Mouse (Mus musculus): ENCODE data around the gene Psen2. TPM values are rescaled to one million over a fixed set of nuclear protein-coding genes. Genes with fewer than 3 reads are reported as not detected.

Psen2 gene
- polyA plus RNA-seq, 1 experiment from 2014 or later: 7.3 TPM

GRCm38 (mm10) chr1:180255294-180256117 lies 7.7 kb downstream of the Psen2 start:
- Histone ChIP-seq H3K36me3 (ENCODE audit: poor library complexity, severe bottlenecking) (no peaks in the 10 kb centered on the region), H3K9ac (peak overlapping the region; percentile 78), H3K4me3 (peak overlapping the region; percentile 67), H3K9me3 (replicated peaks) (no peaks in the 10 kb centered on the region), H3K27ac (no peak overlapping the region), H3K4me1 (peaks cover 10% of the 10 kb centered on the region), H3K4me2 (peak overlapping the region; percentile 98), H3K27me3 (peaks cover 8% of the 10 kb centered on the region; the same call in 1 of the 2 replicates)
- 3% methylated on average over 33 of the region's 33 CpGs for WGBS
- peak; percentile 64; the same call in 1 of the 2 replicates for ATAC-seq

- Histone ChIP-seq H3K27ac (no peak overlapping the region), H3K9ac (no peak overlapping the region), H3K27me3 (peaks cover 8% of the 10 kb centered on the region; the same call in 1 of the 2 replicates), H3K4me3 (no peak overlapping the region), H3K4me1 (peaks cover 18% of the 10 kb centered on the region), H3K4me2 (no peak overlapping the region), H3K36me3 (ENCODE audit: poor library complexity, severe bottlenecking) (no peaks in the 10 kb centered on the region), H3K9me3 (replicated peaks) (no peaks in the 10 kb centered on the region)
- WGBS: 89% methylated on average over 5 of the region's 5 CpGs
- ATAC-seq: no peak
Measured at GRCm38 (mm10) chr1:180254316-180254715, 8.9 kb downstream of the Psen2 start.

- H3K4me3 ChIP-seq: no peak overlapping the region
- 86% methylated on average over 11 of the region's 11 CpGs for WGBS
- no peak for ATAC-seq
- no peaks in the 10 kb centered on the region for H3K36me3 ChIP-seq (ENCODE audit: poor library complexity, severe bottlenecking)
- H3K9me3 ChIP-seq (replicated peaks): no peaks in the 10 kb centered on the region
- peaks cover 18% of the 10 kb centered on the region for H3K4me1 ChIP-seq
- H3K27me3 ChIP-seq: peaks cover 8% of the 10 kb centered on the region; the same call in 1 of the 2 replicates
- no peak overlapping the region for H3K9ac ChIP-seq
- H3K4me2 ChIP-seq: no peak overlapping the region
- no peak overlapping the region for H3K27ac ChIP-seq
Measured at GRCm38 (mm10) chr1:180252656-180253190, 10.5 kb downstream of the Psen2 start.

GRCm38 (mm10) chr1:180251176-180252048 lies 11.8 kb downstream of the Psen2 start:
- Histone ChIP-seq H3K36me3 (ENCODE audit: poor library complexity, severe bottlenecking) (no peaks in the 10 kb centered on the region), H3K4me1 (peaks cover 15% of the 10 kb centered on the region), H3K9me3 (replicated peaks) (no peaks in the 10 kb centered on the region), H3K9ac (no peak overlapping the region), H3K27me3 (peaks cover 8% of the 10 kb centered on the region; the same call in 1 of the 2 replicates), H3K4me2 (no peak overlapping the region), H3K27ac (no peak overlapping the region), H3K4me3 (no peak overlapping the region)
- no peak for ATAC-seq
- WGBS: 42% methylated on average over 10 of the region's 10 CpGs

- Histone ChIP-seq H3K36me3 (ENCODE audit: poor library complexity, severe bottlenecking) (no peaks in the 10 kb centered on the region), H3K27ac (no peak overlapping the region), H3K9me3 (replicated peaks) (no peaks in the 10 kb centered on the region), H3K27me3 (peaks cover 8% of the 10 kb centered on the region; the same call in 1 of the 2 replicates), H3K4me2 (no peak overlapping the region), H3K9ac (no peak overlapping the region), H3K4me3 (no peak overlapping the region), H3K4me1 (peaks cover 12% of the 10 kb centered on the region)
- 65% methylated on average over 8 of the region's 8 CpGs for WGBS
- ATAC-seq: no peak
Measured at GRCm38 (mm10) chr1:180250441-180250830, 12.8 kb downstream of the Psen2 start.

- Histone ChIP-seq H3K4me2 (peak overlapping the region; percentile 33), H3K9me3 (replicated peaks) (no peaks in the 10 kb centered on the region), H3K27me3 (peaks cover 5% of the 10 kb centered on the region; the same call in 1 of the 2 replicates), H3K4me1 (peaks cover 8% of the 10 kb centered on the region), H3K9ac (0 out of 2 replicates have a peak overlapping the region, but pooled peaks have one; percentile 23), H3K36me3 (ENCODE audit: poor library complexity, severe bottlenecking) (no peaks in the 10 kb centered on the region), H3K4me3 (no peak overlapping the region), H3K27ac (no peak overlapping the region)
- peak; percentile 68; the same call in 1 of the 2 replicates for ATAC-seq
- 15% methylated on average over 20 of the region's 20 CpGs for WGBS
Measured at GRCm38 (mm10) chr1:180249666-180250440, 13.4 kb downstream of the Psen2 start.

GRCm38 (mm10) chr1:180248593-180249146 lies 14.6 kb downstream of the Psen2 start:
- H3K4me3 ChIP-seq: no peak overlapping the region
- no peak for ATAC-seq
- no peak overlapping the region for H3K27ac ChIP-seq
- H3K4me2 ChIP-seq: no peak overlapping the region
- H3K9ac ChIP-seq: no peak overlapping the region
- no peaks in the 10 kb centered on the region for H3K36me3 ChIP-seq (ENCODE audit: poor library complexity, severe bottlenecking)
- WGBS: 95% methylated on average over 7 of the region's 7 CpGs
- no peaks in the 10 kb centered on the region for H3K27me3 ChIP-seq
- peaks cover 8% of the 10 kb centered on the region for H3K4me1 ChIP-seq
- no peaks in the 10 kb centered on the region for H3K9me3 ChIP-seq (replicated peaks)

- Histone ChIP-seq H3K4me3 (no peak overlapping the region), H3K36me3 (ENCODE audit: poor library complexity, severe bottlenecking) (no peaks in the 10 kb centered on the region), H3K9ac (no peak overlapping the region), H3K27ac (no peak overlapping the region), H3K4me2 (no peak overlapping the region), H3K27me3 (no peaks in the 10 kb centered on the region), H3K4me1 (peaks cover 8% of the 10 kb centered on the region), H3K9me3 (replicated peaks) (no peaks in the 10 kb centered on the region)
- ATAC-seq: no peak
- WGBS: 86% methylated on average over 7 of the region's 7 CpGs
Measured at GRCm38 (mm10) chr1:180247901-180248300, 15.3 kb downstream of the Psen2 start.

- Histone ChIP-seq H3K4me2 (no peak overlapping the region), H3K9me3 (replicated peaks) (no peaks in the 10 kb centered on the region), H3K36me3 (ENCODE audit: poor library complexity, severe bottlenecking) (no peaks in the 10 kb centered on the region), H3K4me1 (peaks cover 8% of the 10 kb centered on the region), H3K4me3 (no peak overlapping the region), H3K9ac (no peak overlapping the region), H3K27ac (no peak overlapping the region), H3K27me3 (no peaks in the 10 kb centered on the region)
- no peak for ATAC-seq
- WGBS: 93% methylated on average over 13 of the region's 13 CpGs
Measured at GRCm38 (mm10) chr1:180245741-180246507, 17.3 kb downstream of the Psen2 start.

- Histone ChIP-seq H3K4me2 (no peak overlapping the region), H3K9ac (no peak overlapping the region), H3K36me3 (ENCODE audit: poor library complexity, severe bottlenecking) (no peaks in the 10 kb centered on the region), H3K27me3 (no peaks in the 10 kb centered on the region), H3K27ac (no peak overlapping the region), H3K4me1 (no peaks in the 10 kb centered on the region), H3K9me3 (replicated peaks) (no peaks in the 10 kb centered on the region; the same call in 1 of the 2 replicates), H3K4me3 (no peak overlapping the region)
- no peak for ATAC-seq
- WGBS: 74% methylated on average over 3 of the region's 3 CpGs
Measured at GRCm38 (mm10) chr1:180231729-180232128, 31.5 kb downstream of the Psen2 start.
